Mouse (Mus musculus) hindbrain, postnatal 0 days (tissue): ENCODE data around the gene Fcnb. TPM values are rescaled to one million over a fixed set of nuclear protein-coding genes. Genes with fewer than 3 reads are reported as not detected.
A peak's percentile ranks its signal among the peaks of the same experiment; 100 is the strongest.

Experiments used
- ATAC-seq: fragments of 200-750 bp; cut with Nextera tagmentation; 2 replicates; pipeline ENCODE4 v1.8.0; 2017; ENCODE audit warnings: mild to moderate bottlenecking, moderate TSS enrichment, moderate library complexity
- DNase-seq: peaks from one replicate; pipeline ENCODE4 v3.0.0-alpha.2; 2015; ENCODE audit warnings: low spot score
- H3K27ac ChIP-seq: fragments of 300-500 bp; sonication (generic); 2 replicates; pipeline ENCODE4 v1.5.1; 2014; ENCODE audit warnings: mild to moderate bottlenecking
- H3K27me3 ChIP-seq: fragments of 300-500 bp; sonication (generic); 2 replicates; pipeline ENCODE4 v1.6.1; 2014; ENCODE audit warnings: low read length, mixed read lengths; ENCODE audit not compliant: insufficient read depth
- H3K36me3 ChIP-seq: fragments of 300-500 bp; sonication (generic); 2 replicates; pipeline ENCODE4 v1.6.1; 2014; ENCODE audit warnings: low read length, mixed read lengths; ENCODE audit not compliant: insufficient read depth
- H3K4me1 ChIP-seq: fragments of 300-500 bp; sonication (generic); 2 replicates; pipeline ENCODE4 v1.6.1; 2014; ENCODE audit warnings: antibody characterized with exemption, low read length, mixed read lengths; ENCODE audit not compliant: insufficient read depth
- H3K4me2 ChIP-seq: fragments of 300-500 bp; sonication (generic); 2 replicates; pipeline ENCODE4 v1.6.1; 2014; ENCODE audit warnings: low read depth, mild to moderate bottlenecking, low read length, moderate library complexity, mixed read lengths
- H3K4me3 ChIP-seq: fragments of 300-500 bp; sonication (generic); 2 replicates; pipeline ENCODE4 v1.5.1; 2014; ENCODE audit warnings: low read length
- H3K9ac ChIP-seq: fragments of 300-500 bp; sonication (generic); replicated peaks from 2 replicates; pipeline ENCODE4 v1.6.1; 2014; ENCODE audit warnings: mild to moderate bottlenecking, low read length, moderate library complexity, mixed read lengths
- H3K9me3 ChIP-seq: fragments of 300-500 bp; sonication (generic); 2 replicates; pipeline ENCODE4 v1.6.1; 2016; ENCODE audit warnings: low read length, mixed read lengths
- CTCF ChIP-seq: IDR thresholded peaks from 2 replicates; pipeline ENCODE4 v1.5.1; 2016; ENCODE audit warnings: antibody characterized with exemption, control low read depth, low read depth
- WGBS: fragments of 180-500 bp; shearing (Covaris S2); extraction: QIAGEN DNeasy Blood & Tissue Kit; methylation state at CpG from one replicate; pipeline ENCODE4 v1.1.7; 2014; 5-methylcytosine and 5-hydroxymethylcytosine counted together
- polyA plus RNA-seq: library from polyadenylated mRNA; unstranded; fragments of >200 nt; fragmentation: Nextera tagmentation; extraction: Ambion mirVana; gene quantifications from 2 replicates; pipeline ENCODE4 v1.2.1, GENCODE M21; 2015
- total RNA-seq: library from RNA; depleted of rRNA; stranded (reverse); fragments of >200 nt; gene quantifications from 2 replicates; pipeline ENCODE4 v1.2.3, GENCODE M21; 2014; rRNA removed

The Fcnb gene
- total and polyA plus RNA-seq, 2 experiments from 2014 or later = not detected

- no peak for TF ChIP-seq CTCF
- Histone ChIP-seq H3K4me3 (no peak overlapping the region), H3K27me3 (no peaks in the 10 kb centered on the region), H3K36me3 (no peaks in the 10 kb centered on the region), H3K9me3 (no peaks in the 10 kb centered on the region), H3K4me2 (no peak overlapping the region), H3K27ac (no peak overlapping the region), H3K4me1 (peaks cover 22% of the 10 kb centered on the region), H3K9ac (no peak overlapping the region)
- WGBS = 30% methylated on average over 13 of the region's 13 CpGs
- peak; percentile 32 for DNase-seq
- ATAC-seq = no peak
Observed at GRCm38 (mm10) chr2:28034011-28034710, 50.5 kb downstream of the Fcnb start.

- Histone ChIP-seq H3K27ac (no peak overlapping the region), H3K4me1 (peaks cover 12% of the 10 kb centered on the region; the same call in 1 of the 2 replicates), H3K4me3 (no peak overlapping the region), H3K9me3 (no peaks in the 10 kb centered on the region), H3K27me3 (no peaks in the 10 kb centered on the region), H3K9ac (no peak overlapping the region), H3K36me3 (no peaks in the 10 kb centered on the region), H3K4me2 (no peak overlapping the region)
- no peak for TF ChIP-seq CTCF
- no peak for DNase-seq
- WGBS = 90% methylated on average over 11 of the region's 11 CpGs
- no peak for ATAC-seq
Observed at GRCm38 (mm10) chr2:28032469-28032868, 52.2 kb downstream of the Fcnb start.

GRCm38 (mm10) chr2:28031860-28032259 lies 52.8 kb downstream of the Fcnb start:
- no peak for DNase-seq
- no peak for ATAC-seq

More at GRCm38 (mm10) chr2:28031860-28032259, 52.8 kb downstream of the Fcnb start:
- peaks cover 9% of the 10 kb centered on the region; the same call in 1 of the 2 replicates for H3K4me1 ChIP-seq
- 64% methylated on average over 9 of the region's 9 CpGs for WGBS
- H3K36me3 ChIP-seq = no peaks in the 10 kb centered on the region
- no peak overlapping the region for H3K4me2 ChIP-seq
- H3K27ac ChIP-seq = no peak overlapping the region
- no peak for TF ChIP-seq CTCF
- no peaks in the 10 kb centered on the region for H3K27me3 ChIP-seq
- H3K4me3 ChIP-seq = no peak overlapping the region
- H3K9me3 ChIP-seq = no peaks in the 10 kb centered on the region
- no peak overlapping the region for H3K9ac ChIP-seq

Other genes starting within 250 kb of the Fcnb start
- gene Col5a1, start 198.5 kb downstream of the Fcnb start, total RNA-seq = 23.6 and 25.9 TPM in 2 replicates
- gene Col5a1, start 198.5 kb downstream of the Fcnb start, polyA plus RNA-seq = 7.1 and 8.0 TPM in 2 replicates
- 460 and 484 TPM in 2 replicates for gene Olfm1, start 108.1 kb upstream of the Fcnb start, total RNA-seq
- 346 and 367 TPM in 2 replicates for gene Olfm1, start 108.1 kb upstream of the Fcnb start, polyA plus RNA-seq